Mouse (Mus musculus) liver, embryonic 15.5 days (tissue): ENCODE measurements around the gene Nrsn2. TPM values are rescaled to one million over a fixed set of nuclear protein-coding genes. Genes with fewer than 3 reads are reported as not detected.

Experiments
- ATAC-seq: fragments of 200-750 bp; cut with Nextera tagmentation; 2 replicates; pipeline ENCODE4 v1.8.0; 2017; ENCODE audit warnings: moderate number of reproducible peaks, mild to moderate bottlenecking, moderate library complexity; ENCODE audit not compliant: insufficient read depth
- H3K27ac ChIP-seq: fragments of 300-500 bp; sonication (generic); replicated peaks from 2 replicates; pipeline ENCODE4 v1.5.1; 2015; ENCODE audit warnings: mild to moderate bottlenecking, inconsistent platforms
- H3K27me3 ChIP-seq: fragments of 300-500 bp; sonication (generic); 2 replicates; pipeline ENCODE4 v1.6.1; 2015; ENCODE audit warnings: mild to moderate bottlenecking, inconsistent platforms
- H3K36me3 ChIP-seq: fragments of 300-500 bp; sonication (generic); replicated peaks from 2 replicates; pipeline ENCODE4 v1.6.1; 2015; ENCODE audit warnings: moderate library complexity, mild to moderate bottlenecking, inconsistent platforms
- H3K4me1 ChIP-seq: fragments of 300-500 bp; sonication (generic); replicated peaks from 2 replicates; pipeline ENCODE4 v1.6.1; 2015; ENCODE audit warnings: inconsistent platforms
- H3K4me2 ChIP-seq: fragments of 300-500 bp; sonication (generic); 2 replicates; pipeline ENCODE4 v1.6.1; 2015; ENCODE audit warnings: moderate library complexity, mild to moderate bottlenecking, inconsistent platforms
- H3K4me3 ChIP-seq: fragments of 300-500 bp; sonication (generic); replicated peaks from 2 replicates; pipeline ENCODE4 v1.5.1; 2015; ENCODE audit warnings: mild to moderate bottlenecking, inconsistent platforms
- H3K9ac ChIP-seq: fragments of 300-500 bp; sonication (generic); 2 replicates; pipeline ENCODE4 v1.6.1; 2015; ENCODE audit warnings: moderate library complexity, mild to moderate bottlenecking, inconsistent platforms
- H3K9me3 ChIP-seq: fragments of 300-500 bp; sonication (generic); replicated peaks from 2 replicates; pipeline ENCODE4 v1.6.1; 2016; ENCODE audit warnings: inconsistent platforms
- WGBS: fragments of 180-500 bp; shearing (Covaris S2); methylation state at CpG from one replicate; pipeline ENCODE4 v1.1.7; 2015; ENCODE audit warnings: mixed read lengths; ENCODE audit not compliant: insufficient replicate concordance; 5-methylcytosine and 5-hydroxymethylcytosine counted together
- polyA plus RNA-seq: library from polyadenylated mRNA; unstranded; fragments of >200 nt; fragmentation: Nextera tagmentation; extraction: Ambion mirVana; gene quantifications from 2 replicates; pipeline ENCODE4 v1.2.1, GENCODE M21; 2015

Gene Nrsn2
- polyA plus RNA-seq, 1 experiment from 2014 or later = not detected

- WGBS = 89% methylated on average over 14 of the region's 14 CpGs
- Histone ChIP-seq H3K36me3 (peaks cover 91% of the 10 kb centered on the region), H3K27ac (no peak overlapping the region), H3K27me3 (no peaks in the 10 kb centered on the region), H3K4me2 (no peak overlapping the region), H3K9ac (no peak overlapping the region), H3K9me3 (no peaks in the 10 kb centered on the region), H3K4me3 (no peak overlapping the region), H3K4me1 (0 out of 2 replicates have a peak, but pooled peaks cover 6% of the 10 kb centered on the region)
- no peak for ATAC-seq
Observed at GRCm38 (mm10) chr2:152323971-152324370, 52.5 kb downstream of the Nrsn2 start.

- ATAC-seq = no peak
- Histone ChIP-seq H3K4me1 (no peaks in the 10 kb centered on the region), H3K9ac (no peak overlapping the region), H3K9me3 (no peaks in the 10 kb centered on the region), H3K4me2 (no peak overlapping the region), H3K27ac (no peak overlapping the region), H3K4me3 (no peak overlapping the region), H3K27me3 (no peaks in the 10 kb centered on the region), H3K36me3 (peaks cover 94% of the 10 kb centered on the region)
- 88% methylated on average over 6 of the region's 6 CpGs for WGBS
Observed at GRCm38 (mm10) chr2:152322198-152322597, 54.2 kb downstream of the Nrsn2 start.

GRCm38 (mm10) chr2:152321558-152321957, 54.9 kb downstream of the Nrsn2 start:
- no peak overlapping the region for H3K4me2 ChIP-seq
- 65% methylated on average over 5 of the region's 5 CpGs for WGBS
- peaks cover 94% of the 10 kb centered on the region for H3K36me3 ChIP-seq

More at GRCm38 (mm10) chr2:152321558-152321957, 54.9 kb downstream of the Nrsn2 start:
- Histone ChIP-seq H3K4me1 (no peaks in the 10 kb centered on the region), H3K9me3 (no peaks in the 10 kb centered on the region), H3K9ac (no peak overlapping the region), H3K27ac (no peak overlapping the region), H3K4me3 (no peak overlapping the region), H3K27me3 (no peaks in the 10 kb centered on the region)
- no peak for ATAC-seq

Other genes starting within 250 kb of the Nrsn2 start
- 0.50 and 0.51 TPM in 2 replicates for gene Tcf15, start 233.1 kb downstream of the Nrsn2 start, polyA plus RNA-seq
- gene Csnk2a1, start 149.8 kb downstream of the Nrsn2 start, polyA plus RNA-seq = 29.7 and 34.8 TPM in 2 replicates
- gene Tbc1d20, start 82.8 kb downstream of the Nrsn2 start, polyA plus RNA-seq = 10.7 and 12.3 TPM in 2 replicates
- gene Rbck1, start 44.0 kb downstream of the Nrsn2 start, polyA plus RNA-seq = 41.4 and 46.1 TPM in 2 replicates
- gene Trib3, start 32.6 kb downstream of the Nrsn2 start, polyA plus RNA-seq = 3.8 and 4.4 TPM in 2 replicates
- gene Sox12, start 21.4 kb upstream of the Nrsn2 start, polyA plus RNA-seq = 1.2 and 1.5 TPM in 2 replicates
- 9.1 and 9.5 TPM in 2 replicates for gene Zcchc3, start 38.4 kb upstream of the Nrsn2 start, polyA plus RNA-seq
- gene 6820408C15Rik, start 38.9 kb upstream of the Nrsn2 start, polyA plus RNA-seq = 0.13 and 0.20 TPM in 2 replicates
- gene Defb23, start 88.0 kb upstream of the Nrsn2 start, polyA plus RNA-seq = not detected in 2 replicates
- gene Defb20, start 100.4 kb upstream of the Nrsn2 start, polyA plus RNA-seq = not detected in 2 replicates
- gene Defb22, start 113.5 kb upstream of the Nrsn2 start, polyA plus RNA-seq = not detected in 2 replicates
- gene Defb26, start 135.1 kb upstream of the Nrsn2 start, polyA plus RNA-seq = not detected in 2 replicates
- not detected in 2 replicates for gene Defb28, start 141.6 kb upstream of the Nrsn2 start, polyA plus RNA-seq
- gene Defb29, start 163.5 kb upstream of the Nrsn2 start, polyA plus RNA-seq = not detected in 2 replicates
- gene Gm17416, start 192.7 kb upstream of the Nrsn2 start, polyA plus RNA-seq = not detected in 2 replicates
- not detected in 2 replicates for gene Defb21, start 196.1 kb upstream of the Nrsn2 start, polyA plus RNA-seq
- gene Defb19, start 203.7 kb upstream of the Nrsn2 start, polyA plus RNA-seq = 0.26 TPM in 1 of 2 replicates, not detected in the other
- not detected in 2 replicates for gene Defb45, start 222.8 kb upstream of the Nrsn2 start, polyA plus RNA-seq
- not detected in 2 replicates for gene Defb36, start 227.7 kb upstream of the Nrsn2 start, polyA plus RNA-seq
- gene Defb25, start 246.4 kb upstream of the Nrsn2 start, polyA plus RNA-seq = not detected in 2 replicates